Mouse (Mus musculus): ENCODE measurements around the gene Tpmt. TPM values are rescaled to one million over a fixed set of nuclear protein-coding genes. Genes with fewer than 3 reads are reported as not detected.

Tpmt gene
- 29.1 and 31.7 TPM in 2 replicates for polyA plus RNA-seq (2015; fragmentation: Nextera tagmentation; extraction: Ambion mirVana)

- Histone ChIP-seq H3K36me3 (peaks cover 11% of the 10 kb centered on the region), H3K27ac (peak within 1 kb of the TSS; percentile 69), H3K9ac (peak within 1 kb of the TSS; percentile 77), H3K27me3 (no peaks in the 10 kb centered on the region), H3K4me2 (peak within 1 kb of the TSS; percentile 93), H3K4me1 (peaks cover 16% of the 10 kb centered on the region), H3K9me3 (replicated peaks) (no peaks in the 10 kb centered on the region), H3K4me3 (replicated peaks) (peak within 1 kb of the TSS; percentile 88)
- 17% methylated on average over 10 of the region's 10 CpGs for WGBS
- ATAC-seq (replicated peaks; ENCODE audit: low FRiP score), result no peak
Measured at GRCm38 (mm10) chr13:47044617-47044947, at the start of gene Tpmt. Gene Tpmt, minus strand, starts transcription at chr13:47044737.

GRCm38 (mm10) chr13:47093791-47094190, 49.3 kb upstream of the Tpmt start:
- no peak overlapping the region for H3K4me2 ChIP-seq
- 95% methylated on average over 2 of the region's 2 CpGs for WGBS

GRCm38 (mm10) chr13:47089271-47089670, 44.7 kb upstream of the Tpmt start:
- no peak for ATAC-seq (replicated peaks; ENCODE audit: low FRiP score)
- H3K27ac ChIP-seq, result no peak overlapping the region
- peaks cover 80% of the 10 kb centered on the region for H3K36me3 ChIP-seq
- H3K4me2 ChIP-seq, result no peak overlapping the region
- H3K4me1 ChIP-seq, result no peaks in the 10 kb centered on the region
- no peaks in the 10 kb centered on the region for H3K9me3 ChIP-seq (replicated peaks)
- WGBS, result 88% methylated on average over 2 of the region's 2 CpGs
- no peak overlapping the region for H3K4me3 ChIP-seq (replicated peaks)
- no peak overlapping the region for H3K9ac ChIP-seq
- no peaks in the 10 kb centered on the region for H3K27me3 ChIP-seq

More at GRCm38 (mm10) chr13:47093791-47094190, 49.3 kb upstream of the Tpmt start:
- no peak for ATAC-seq (replicated peaks; ENCODE audit: low FRiP score)
- Histone ChIP-seq H3K9ac (no peak overlapping the region), H3K36me3 (peaks cover 84% of the 10 kb centered on the region), H3K4me3 (replicated peaks) (no peak overlapping the region), H3K9me3 (replicated peaks) (no peaks in the 10 kb centered on the region), H3K27ac (no peak overlapping the region), H3K27me3 (no peaks in the 10 kb centered on the region), H3K4me1 (no peaks in the 10 kb centered on the region)

- Histone ChIP-seq H3K9me3 (replicated peaks) (no peaks in the 10 kb centered on the region), H3K36me3 (peaks cover 77% of the 10 kb centered on the region), H3K9ac (no peak overlapping the region), H3K4me3 (replicated peaks) (no peak overlapping the region), H3K27ac (no peak overlapping the region), H3K4me1 (no peaks in the 10 kb centered on the region), H3K4me2 (no peak overlapping the region), H3K27me3 (no peaks in the 10 kb centered on the region)
- no peak for ATAC-seq (replicated peaks; ENCODE audit: low FRiP score)
- WGBS, result 98% methylated on average over 1 of the region's 1 CpGs
Measured at GRCm38 (mm10) chr13:47088433-47088832, 43.9 kb upstream of the Tpmt start.

- 87% methylated on average over 4 of the region's 4 CpGs for WGBS
- Histone ChIP-seq H3K4me2 (no peak overlapping the region), H3K36me3 (peaks cover 75% of the 10 kb centered on the region), H3K27ac (no peak overlapping the region), H3K27me3 (no peaks in the 10 kb centered on the region), H3K9me3 (replicated peaks) (no peaks in the 10 kb centered on the region), H3K4me1 (no peaks in the 10 kb centered on the region), H3K4me3 (replicated peaks) (no peak overlapping the region), H3K9ac (no peak overlapping the region)
- ATAC-seq (replicated peaks; ENCODE audit: low FRiP score), result no peak
Measured at GRCm38 (mm10) chr13:47080905-47081505, 36.5 kb upstream of the Tpmt start.

- Histone ChIP-seq H3K36me3 (peaks cover 81% of the 10 kb centered on the region), H3K9me3 (replicated peaks) (no peaks in the 10 kb centered on the region), H3K27ac (no peak overlapping the region), H3K4me2 (no peak overlapping the region), H3K4me3 (replicated peaks) (no peak overlapping the region), H3K27me3 (no peaks in the 10 kb centered on the region), H3K4me1 (no peaks in the 10 kb centered on the region), H3K9ac (no peak overlapping the region)
- 78% methylated on average over 5 of the region's 5 CpGs for WGBS
- ATAC-seq (replicated peaks; ENCODE audit: low FRiP score), result no peak
Measured at GRCm38 (mm10) chr13:47078799-47079198, 34.3 kb upstream of the Tpmt start.

- peaks cover 78% of the 10 kb centered on the region for H3K36me3 ChIP-seq
- H3K27me3 ChIP-seq, result no peaks in the 10 kb centered on the region
- no peak overlapping the region for H3K4me3 ChIP-seq (replicated peaks)
- H3K27ac ChIP-seq, result no peak overlapping the region
- H3K4me2 ChIP-seq, result no peak overlapping the region
- ATAC-seq (replicated peaks; ENCODE audit: low FRiP score), result no peak
- H3K4me1 ChIP-seq, result 0 out of 2 replicates have a peak, but pooled peaks cover 4% of the 10 kb centered on the region
- no peaks in the 10 kb centered on the region for H3K9me3 ChIP-seq (replicated peaks)
- H3K9ac ChIP-seq, result no peak overlapping the region
Measured at GRCm38 (mm10) chr13:47077367-47077766, 32.8 kb upstream of the Tpmt start.

GRCm38 (mm10) chr13:47076156-47076555, 31.6 kb upstream of the Tpmt start:
- no peak overlapping the region for H3K9ac ChIP-seq
- no peak for ATAC-seq (replicated peaks; ENCODE audit: low FRiP score)
- WGBS, result 83% methylated on average over 5 of the region's 5 CpGs

GRCm38 (mm10) chr13:47072484-47072883, 27.9 kb upstream of the Tpmt start:
- no peak overlapping the region for H3K4me2 ChIP-seq
- peaks cover 50% of the 10 kb centered on the region for H3K36me3 ChIP-seq
- no peak overlapping the region for H3K27ac ChIP-seq
- no peak for ATAC-seq (replicated peaks; ENCODE audit: low FRiP score)
- H3K4me3 ChIP-seq (replicated peaks), result no peak overlapping the region
- H3K4me1 ChIP-seq, result 0 out of 2 replicates have a peak, but pooled peaks cover 4% of the 10 kb centered on the region
- no peaks in the 10 kb centered on the region for H3K27me3 ChIP-seq
- no peaks in the 10 kb centered on the region for H3K9me3 ChIP-seq (replicated peaks)
- 72% methylated on average over 5 of the region's 5 CpGs for WGBS
- no peak overlapping the region for H3K9ac ChIP-seq

More at GRCm38 (mm10) chr13:47076156-47076555, 31.6 kb upstream of the Tpmt start:
- Histone ChIP-seq H3K9me3 (replicated peaks) (no peaks in the 10 kb centered on the region), H3K36me3 (peaks cover 69% of the 10 kb centered on the region), H3K4me1 (0 out of 2 replicates have a peak, but pooled peaks cover 4% of the 10 kb centered on the region), H3K27ac (no peak overlapping the region), H3K4me2 (no peak overlapping the region), H3K27me3 (no peaks in the 10 kb centered on the region), H3K4me3 (replicated peaks) (no peak overlapping the region)

- Histone ChIP-seq H3K27me3 (no peaks in the 10 kb centered on the region), H3K27ac (no peak overlapping the region), H3K4me1 (0 out of 2 replicates have a peak, but pooled peaks cover 4% of the 10 kb centered on the region), H3K36me3 (peaks cover 56% of the 10 kb centered on the region), H3K9ac (no peak overlapping the region), H3K4me2 (no peak overlapping the region), H3K4me3 (replicated peaks) (no peak overlapping the region), H3K9me3 (replicated peaks) (no peaks in the 10 kb centered on the region)
- ATAC-seq (replicated peaks; ENCODE audit: low FRiP score), result no peak
- 85% methylated on average over 13 of the region's 13 CpGs for WGBS
Measured at GRCm38 (mm10) chr13:47071871-47072270, 27.3 kb upstream of the Tpmt start.

GRCm38 (mm10) chr13:47070329-47071080, 26.0 kb upstream of the Tpmt start:
- no peak overlapping the region for H3K27ac ChIP-seq
- no peaks in the 10 kb centered on the region for H3K9me3 ChIP-seq (replicated peaks)
- H3K4me1 ChIP-seq, result 0 out of 2 replicates have a peak, but pooled peaks cover 8% of the 10 kb centered on the region
- no peak overlapping the region for H3K4me3 ChIP-seq (replicated peaks)
- no peak for ATAC-seq (replicated peaks; ENCODE audit: low FRiP score)
- 77% methylated on average over 15 of the region's 15 CpGs for WGBS
- H3K4me2 ChIP-seq, result no peak overlapping the region
- peaks cover 51% of the 10 kb centered on the region for H3K36me3 ChIP-seq
- no peaks in the 10 kb centered on the region for H3K27me3 ChIP-seq
- H3K9ac ChIP-seq, result no peak overlapping the region

GRCm38 (mm10) chr13:47067001-47067400, 22.5 kb upstream of the Tpmt start:
- H3K9ac ChIP-seq, result no peak overlapping the region
- no peaks in the 10 kb centered on the region for H3K9me3 ChIP-seq (replicated peaks)
- H3K27ac ChIP-seq, result no peak overlapping the region
- WGBS, result 92% methylated on average over 6 of the region's 6 CpGs
- ATAC-seq (replicated peaks; ENCODE audit: low FRiP score), result no peak
- no peaks in the 10 kb centered on the region for H3K27me3 ChIP-seq
- peaks cover 46% of the 10 kb centered on the region for H3K36me3 ChIP-seq
- 0 out of 2 replicates have a peak, but pooled peaks cover 4% of the 10 kb centered on the region for H3K4me1 ChIP-seq
- H3K4me3 ChIP-seq (replicated peaks), result no peak overlapping the region
- no peak overlapping the region for H3K4me2 ChIP-seq

Measured in kidney, embryonic 15.5 days (tissue).